In the genomic region with DNA sequence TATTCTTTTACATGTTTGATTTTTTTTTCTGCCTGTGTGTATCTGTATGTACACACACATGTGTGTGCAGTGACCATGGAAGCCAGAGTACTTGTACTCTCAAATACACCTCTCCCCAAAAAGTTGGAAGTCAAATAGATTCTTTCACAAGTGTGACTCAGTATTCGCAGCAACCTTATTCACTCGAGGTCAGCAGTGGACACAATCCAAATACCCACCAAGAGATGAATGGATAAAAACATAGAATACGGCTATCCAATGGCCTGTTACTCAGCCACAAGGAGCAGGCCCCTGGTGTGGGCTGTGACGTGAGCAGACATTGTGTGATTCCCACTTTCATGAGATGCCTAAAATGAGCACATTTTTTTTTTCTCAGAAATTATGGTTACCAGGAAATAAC, we compare ENCODE assay signal across 33 mouse cellular contexts. TPM values are rescaled to one million over a fixed set of nuclear protein-coding genes. Genes with fewer than 3 reads are reported as not detected.
"Had no signal": no experiment of that assay in that cellular context is flagged by ENCODE, and none has a peak within 500 bp of the region (broad histone marks: within the 10 kb centered on the region; RNA-seq: fewer than 3 reads in every experiment).

No protein-coding gene starts in this region.

- DNase-seq: gastrocnemius, postnatal 14 days; gastrocnemius, postnatal 36 days; heart, adult 11 months; heart, adult 2 months; heart, postnatal 14 days; heart, postnatal 36 days; kidney, adult 11 months; kidney, adult 2 months; kidney, adult 9 months; kidney, postnatal 14 days; kidney, postnatal 36 days; layer of hippocampus, adult 9-11 months; layer of hippocampus, postnatal 36 days had no signal

- H3K27ac ChIP-seq: heart, adult 2 months; heart, embryonic 13.5 days; heart, embryonic 15.5 days; kidney, embryonic 15.5 days; kidney, postnatal 0 days; limb, embryonic 13.5 days; limb, embryonic 15.5 days; liver, embryonic 12.5 days; liver, embryonic 14.5 days had no signal

- H3K4me2 ChIP-seq: heart, embryonic 11.5 days; heart, embryonic 13.5 days; heart, embryonic 15.5 days; hindbrain, embryonic 13.5 days; hindbrain, embryonic 15.5 days; kidney, embryonic 15.5 days; limb, embryonic 13.5 days; limb, embryonic 15.5 days; liver, embryonic 12.5 days had no signal

- H3K27me3 ChIP-seq: hindbrain, embryonic 13.5 days; hindbrain, embryonic 15.5 days had no signal

- H3K4me3 ChIP-seq: heart, adult 2 months; heart, embryonic 13.5 days; heart, embryonic 15.5 days; hindbrain, embryonic 13.5 days; hindbrain, embryonic 15.5 days; kidney, embryonic 15.5 days; limb, embryonic 13.5 days; limb, embryonic 15.5 days; liver, embryonic 12.5 days had no signal

- H3K9ac ChIP-seq: heart, embryonic 13.5 days; heart, embryonic 15.5 days; hindbrain, embryonic 13.5 days; hindbrain, embryonic 15.5 days; kidney, embryonic 15.5 days; limb, embryonic 13.5 days; limb, embryonic 15.5 days; liver, embryonic 12.5 days; liver, embryonic 14.5 days had no signal

- ATAC-seq: hindbrain, postnatal 0 days; intestine, embryonic 16.5 days; liver, embryonic 12.5 days had no signal

- H3K9me3 ChIP-seq: heart, embryonic 13.5 days; heart, embryonic 15.5 days; hindbrain, embryonic 13.5 days; hindbrain, embryonic 15.5 days; kidney, embryonic 15.5 days; limb, embryonic 13.5 days; limb, embryonic 15.5 days; liver, embryonic 12.5 days had no signal

- H3K4me1 ChIP-seq: heart, embryonic 13.5 days; heart, embryonic 15.5 days; limb, embryonic 15.5 days; liver, embryonic 12.5 days had no signal

- H3K36me3 ChIP-seq: heart, embryonic 13.5 days; heart, embryonic 15.5 days; hindbrain, embryonic 13.5 days; hindbrain, embryonic 15.5 days; kidney, embryonic 15.5 days; limb, embryonic 13.5 days; limb, embryonic 15.5 days; liver, embryonic 12.5 days had no signal

RNA-seq across cellular contexts. Expression of a gene that starts 32.0 kb away (rescaled TPM):
- total RNA-seq: gastrocnemius, adult 8-10 months; gastrocnemius, postnatal 14 days; gastrocnemius, postnatal 36 days; heart, adult 2 months; heart, postnatal 14 days; heart, postnatal 36 days; hematopoietic stem cell, adult 5-6 weeks; liver, adult 2 months had no signal
- polyA plus RNA-seq: gonadal fat pad, adult 2 months; heart, adult 2 months; heart, postnatal 0 days; kidney, adult 2 months; liver, adult 2 months; liver, embryonic 12.5 days; liver, embryonic 14.5 days; liver, embryonic 16.5 days had no signal

RNA-seq across cellular contexts. Expression of a gene that starts 39.4 kb away (rescaled TPM):
- total RNA-seq: hematopoietic stem cell, adult 5-6 weeks had no signal
- polyA plus RNA-seq: hindbrain, embryonic 11.5 days; liver, embryonic 12.5 days; liver, embryonic 14.5 days; liver, embryonic 16.5 days had no signal
